In genomic region chr19:27032621-27033020, GRCm38 (mm10) we compare ENCODE assay signal across 14 mouse cellular contexts.
DNase-seq lines count a peak whose midpoint lies in the region; ATAC-seq and TF ChIP-seq lines count a peak whose summit lies in the region.
"Had no signal": no experiment of that assay in that cellular context is flagged by ENCODE, and none has a peak within 500 bp of the region (broad histone marks: within the 10 kb centered on the region; RNA-seq: fewer than 3 reads in every experiment).

No protein-coding gene starts in this region.

- no peak for ATAC-seq in forebrain, postnatal 0 days
- no peak for ATAC-seq in forebrain, embryonic 14.5 days
- no peak for ATAC-seq in forebrain, embryonic 11.5 days (replicated peaks; ENCODE audit: low FRiP score)
- ATAC-seq: CD4-positive, CD25-positive, alpha-beta regulatory T cell, adult 4 months; forebrain, embryonic 13.5 days had no signal

- no peak overlapping the region for H3K9ac ChIP-seq in forebrain, postnatal 0 days
- H3K9ac ChIP-seq in forebrain, embryonic 14.5 days (ENCODE audit: low read length) = no peak overlapping the region
- no peak overlapping the region for H3K9ac ChIP-seq in forebrain, embryonic 11.5 days (ENCODE audit: low read length)
- H3K9ac ChIP-seq: forebrain, embryonic 13.5 days; heart, embryonic 15.5 days; liver, embryonic 15.5 days had no signal

- no peak overlapping the region for H3K4me2 ChIP-seq in forebrain, postnatal 0 days (ENCODE audit: low read depth)
- no peak overlapping the region for H3K4me2 ChIP-seq in forebrain, embryonic 14.5 days (ENCODE audit: low read length)
- H3K4me2 ChIP-seq in forebrain, embryonic 11.5 days (ENCODE audit: low read depth, low read length, severe bottlenecking) = no peak overlapping the region
- H3K4me2 ChIP-seq: forebrain, embryonic 13.5 days; heart, embryonic 15.5 days; liver, embryonic 15.5 days had no signal

- no peak overlapping the region for H3K27ac ChIP-seq in forebrain, postnatal 0 days (ENCODE audit: low read depth, low read length)
- no peak overlapping the region for H3K27ac ChIP-seq in forebrain, embryonic 14.5 days (ENCODE audit: low read depth, low read length)
- H3K27ac ChIP-seq in forebrain, embryonic 11.5 days (ENCODE audit: low read depth, low read length) = no peak overlapping the region
- H3K27ac ChIP-seq: forebrain, embryonic 13.5 days; heart, embryonic 15.5 days; liver, embryonic 15.5 days had no signal

- 76% methylated on average over 5 of the region's 5 CpGs for WGBS in forebrain, postnatal 0 days
- 76% methylated on average over 5 of the region's 5 CpGs for WGBS in forebrain, embryonic 14.5 days
- 82% methylated on average over 5 of the region's 5 CpGs for WGBS in forebrain, embryonic 11.5 days

- no peaks in the 10 kb centered on the region for H3K36me3 ChIP-seq in forebrain, postnatal 0 days (ENCODE audit: insufficient read depth)
- H3K36me3 ChIP-seq in forebrain, embryonic 14.5 days (ENCODE audit: control insufficient read depth, insufficient read depth, low read length) = no peaks in the 10 kb centered on the region
- H3K36me3 ChIP-seq in forebrain, embryonic 11.5 days (ENCODE audit: control insufficient read depth, insufficient read depth, low read length) = no peaks in the 10 kb centered on the region
- H3K36me3 ChIP-seq: heart, embryonic 15.5 days; liver, embryonic 15.5 days had no signal

- TF ChIP-seq CTCF in forebrain, postnatal 0 days (IDR thresholded peaks at IDR 0.05; ENCODE audit: low read depth) = peak; percentile 32

- H3K27me3 ChIP-seq in forebrain, postnatal 0 days (ENCODE audit: insufficient read depth, low read length) = no peaks in the 10 kb centered on the region
- H3K27me3 ChIP-seq in forebrain, embryonic 14.5 days (replicated peaks; ENCODE audit: control insufficient read depth, insufficient read depth, low read length) = no peaks in the 10 kb centered on the region
- no peaks in the 10 kb centered on the region for H3K27me3 ChIP-seq in forebrain, embryonic 11.5 days (ENCODE audit: control insufficient read depth, insufficient read depth, low read length)
- H3K27me3 ChIP-seq: forebrain, embryonic 13.5 days; heart, embryonic 15.5 days; liver, embryonic 15.5 days had no signal

- no peak overlapping the region for H3K4me3 ChIP-seq in forebrain, postnatal 0 days (ENCODE audit: low read depth, low read length)
- H3K4me3 ChIP-seq in forebrain, embryonic 14.5 days (ENCODE audit: low read depth, low read length) = no peak overlapping the region
- H3K4me3 ChIP-seq in forebrain, embryonic 11.5 days (ENCODE audit: low read depth, low read length) = no peak overlapping the region
- H3K4me3 ChIP-seq: forebrain, embryonic 13.5 days; heart, embryonic 15.5 days; liver, embryonic 15.5 days had no signal

- no peaks in the 10 kb centered on the region for H3K9me3 ChIP-seq in forebrain, postnatal 0 days (ENCODE audit: low read length)
- H3K9me3 ChIP-seq in forebrain, embryonic 14.5 days (replicated peaks; ENCODE audit: control insufficient read depth, low read length) = no peaks in the 10 kb centered on the region
- no peaks in the 10 kb centered on the region for H3K9me3 ChIP-seq in forebrain, embryonic 11.5 days (ENCODE audit: control insufficient read depth, low read length)
- H3K9me3 ChIP-seq: forebrain, embryonic 13.5 days; heart, embryonic 15.5 days; liver, embryonic 15.5 days had no signal

- DNase-seq in forebrain, postnatal 0 days = no peak
- DNase-seq in forebrain, embryonic 14.5 days (ENCODE audit: low spot score) = no peak
- DNase-seq in ovary, postnatal 36 days (ENCODE audit: low spot score) = peak; percentile 20
- DNase-seq in ovary, postnatal 14 days (ENCODE audit: low spot score) = no peak
- DNase-seq in lung, adult 18-20 months = peak; percentile 55 to 66
- no peak for DNase-seq in cerebellum, postnatal 25 days
- DNase-seq in forebrain, embryonic 11.5 days (ENCODE audit: low spot score) = no peak
- DNase-seq in B cell, adult 2 months = no peak
- DNase-seq: cerebellum, adult 2 months; right cerebral cortex, postnatal 14 days had no signal

- H3K4me1 ChIP-seq in forebrain, postnatal 0 days (ENCODE audit: insufficient read depth) = no peaks in the 10 kb centered on the region
- 0 out of 2 replicates have a peak, but pooled peaks cover 2% of the 10 kb centered on the region for H3K4me1 ChIP-seq in forebrain, embryonic 14.5 days (ENCODE audit: control insufficient read depth, insufficient read depth, low read length)
- H3K4me1 ChIP-seq in forebrain, embryonic 11.5 days (replicated peaks; ENCODE audit: control insufficient read depth, insufficient read depth, low read length) = peaks cover 2% of the 10 kb centered on the region; the same call in 1 of the 2 replicates
- H3K4me1 ChIP-seq: liver, embryonic 15.5 days had no signal

Comparison
In these comparisons a context has a peak if more than half of its experiments do, and no peak if none do; other contexts are left out.
1. DNase-seq: peak in ovary, postnatal 36 days (single experiment) and lung, adult 18-20 months (2 of 2); none in forebrain, postnatal 0 days (single experiment), forebrain, embryonic 14.5 days (single experiment), ovary, postnatal 14 days (single experiment), cerebellum, postnatal 25 days (0 of 2), forebrain, embryonic 11.5 days (single experiment) and B cell, adult 2 months (0 of 2).